Mouse (Mus musculus) embryonic facial prominence, embryonic 11.5 days (tissue): Measurements from ENCODE around the gene Tas1r3. TPM values are rescaled to one million over a fixed set of nuclear protein-coding genes. Genes with fewer than 3 reads are reported as not detected.
A peak's percentile ranks its signal among the peaks of the same experiment; 100 is the strongest.

Source experiments
- ATAC-seq: fragments of 200-750 bp; cut with Nextera tagmentation; replicated peaks from 2 replicates; pipeline ENCODE4 v1.8.0; 2017; ENCODE audit warnings: low read depth; ENCODE audit not compliant: insufficient number of reproducible peaks, low FRiP score, low TSS enrichment
- DNase-seq: peaks from one replicate; pipeline ENCODE4 v3.0.0-alpha.2; 2015; ENCODE audit warnings: low spot score
- H3K27ac ChIP-seq: fragments of 300-500 bp; sonication (generic); replicated peaks from 2 replicates; pipeline ENCODE4 v1.5.1; 2014; ENCODE audit warnings: mild to moderate bottlenecking, low read depth, low read length, control low read depth
- H3K27me3 ChIP-seq: fragments of 300-500 bp; sonication (generic); 2 replicates; pipeline ENCODE4 v1.6.1; 2014; ENCODE audit warnings: mild to moderate bottlenecking, low read length, moderate library complexity, mixed read lengths; ENCODE audit not compliant: control insufficient read depth, insufficient read depth
- H3K36me3 ChIP-seq: fragments of 300-500 bp; sonication (generic); replicated peaks from 2 replicates; pipeline ENCODE4 v1.6.1; 2014; ENCODE audit warnings: low read depth, mild to moderate bottlenecking, low read length, moderate library complexity, mixed read lengths; ENCODE audit not compliant: control insufficient read depth, insufficient read depth
- H3K4me1 ChIP-seq: fragments of 300-500 bp; sonication (generic); 2 replicates; pipeline ENCODE4 v1.6.1; 2014; ENCODE audit warnings: low read length, mixed read lengths; ENCODE audit not compliant: control insufficient read depth, insufficient read depth
- H3K4me2 ChIP-seq: fragments of 300-500 bp; sonication (generic); 2 replicates; pipeline ENCODE4 v1.6.1; 2014; ENCODE audit warnings: low read depth, mild to moderate bottlenecking, control low read depth, low read length, moderate library complexity
- H3K4me3 ChIP-seq: fragments of 300-500 bp; sonication (generic); 2 replicates; pipeline ENCODE4 v1.5.1; 2014; ENCODE audit warnings: low read depth, low read length, control low read depth
- H3K9ac ChIP-seq: fragments of 300-500 bp; sonication (generic); replicated peaks from 2 replicates; pipeline ENCODE4 v1.6.1; 2014; ENCODE audit warnings: mild to moderate bottlenecking, control low read depth, low read length
- H3K9me3 ChIP-seq: fragments of 300-500 bp; sonication (generic); replicated peaks from 2 replicates; pipeline ENCODE4 v1.6.1; 2016; ENCODE audit warnings: mild to moderate bottlenecking, low read length, inconsistent platforms, mixed read lengths; ENCODE audit not compliant: control insufficient read depth
- WGBS: fragments of 180-500 bp; shearing (Covaris S2); extraction: QIAGEN DNeasy Blood & Tissue Kit; methylation state at CpG from one replicate; pipeline ENCODE4 v1.1.7; 2014; 5-methylcytosine and 5-hydroxymethylcytosine counted together
- polyA plus RNA-seq: library from polyadenylated mRNA; unstranded; fragments of >200 nt; fragmentation: Nextera tagmentation; extraction: Ambion mirVana; gene quantifications from 2 replicates; pipeline ENCODE4 v1.2.1, GENCODE M21; 2014

Gene Tas1r3
- polyA plus RNA-seq, 1 experiment from 2014 or later, result 0.27 TPM

- Histone ChIP-seq H3K9me3 (no peaks in the 10 kb centered on the region), H3K4me3 (peak overlapping the region; percentile 86), H3K36me3 (peaks cover 4% of the 10 kb centered on the region), H3K27ac (peak overlapping the region; percentile 90; the same call in 1 of the 2 replicates), H3K4me2 (peak overlapping the region; percentile 97), H3K27me3 (no peaks in the 10 kb centered on the region), H3K4me1 (peaks cover 4% of the 10 kb centered on the region), H3K9ac (peak overlapping the region; percentile 83)
- ATAC-seq (peak; percentile 53), DNase-seq (peak; percentile 34)
- WGBS, result 6% methylated on average over 37 of the region's 37 CpGs
Measured at GRCm38 (mm10) chr4:155892438-155893211, 29.5 kb upstream of the Tas1r3 start.

- H3K9me3 ChIP-seq, result no peaks in the 10 kb centered on the region
- WGBS, result under 1% methylated on average over 53 of the region's 56 CpGs
- H3K9ac ChIP-seq, result peak overlapping the region; percentile 83
- ATAC-seq, result peak; percentile 85
- H3K4me3 ChIP-seq, result peak overlapping the region; percentile 86
- peaks cover 4% of the 10 kb centered on the region for H3K4me1 ChIP-seq
- peaks cover 4% of the 10 kb centered on the region for H3K36me3 ChIP-seq
- H3K27ac ChIP-seq, result peak overlapping the region; percentile 90
- peak overlapping the region; percentile 97 for H3K4me2 ChIP-seq
- DNase-seq, result peak; percentile 88
- no peaks in the 10 kb centered on the region for H3K27me3 ChIP-seq
Measured at GRCm38 (mm10) chr4:155892017-155892416, 28.9 kb upstream of the Tas1r3 start.

GRCm38 (mm10) chr4:155891551-155892001 is 28.4 kb upstream of the Tas1r3 start, which contains the start of the genes Pusl1 and Acap3:
TSS of gene Pusl1 (minus strand) at chr4:155891781.
TSS of gene Acap3 (plus strand) at chr4:155891822.
- under 1% methylated on average over 52 of the region's 52 CpGs for WGBS
- Histone ChIP-seq H3K36me3 (peaks cover 6% of the 10 kb centered on the region), H3K9ac (peak within 1 kb of the TSS; percentile 83), H3K27me3 (no peaks in the 10 kb centered on the region), H3K4me2 (peak within 1 kb of the TSS; percentile 97), H3K4me3 (peak within 1 kb of the TSS; percentile 86), H3K4me1 (peaks cover 4% of the 10 kb centered on the region), H3K27ac (peak within 1 kb of the TSS; percentile 90), H3K9me3 (no peaks in the 10 kb centered on the region)
- ATAC-seq (peak; percentile 76), DNase-seq (peak; percentile 97)

- no peak for DNase-seq
- H3K36me3 ChIP-seq, result peaks cover 8% of the 10 kb centered on the region
- ATAC-seq, result no peak
- no peaks in the 10 kb centered on the region for H3K27me3 ChIP-seq
- H3K9me3 ChIP-seq, result no peaks in the 10 kb centered on the region
- WGBS, result under 1% methylated on average over 34 of the region's 34 CpGs
- peak overlapping the region; percentile 86 for H3K4me3 ChIP-seq
- H3K27ac ChIP-seq, result no peak overlapping the region
- H3K4me2 ChIP-seq, result peak overlapping the region; percentile 97
- peak overlapping the region; percentile 77 for H3K9ac ChIP-seq
- peaks cover 4% of the 10 kb centered on the region for H3K4me1 ChIP-seq
Measured at GRCm38 (mm10) chr4:155891011-155891471, 27.9 kb upstream of the Tas1r3 start.

GRCm38 (mm10) chr4:155889316-155889715 is 26.2 kb upstream of the Tas1r3 start:
- peaks cover 2% of the 10 kb centered on the region for H3K4me1 ChIP-seq
- no peaks in the 10 kb centered on the region for H3K9me3 ChIP-seq
- H3K4me3 ChIP-seq, result no peak overlapping the region
- no peak overlapping the region for H3K27ac ChIP-seq
- WGBS, result 84% methylated on average over 5 of the region's 5 CpGs
- H3K4me2 ChIP-seq, result no peak overlapping the region
- H3K9ac ChIP-seq, result no peak overlapping the region
- no peak for DNase-seq
- no peak for ATAC-seq
- no peaks in the 10 kb centered on the region for H3K27me3 ChIP-seq
- peaks cover 8% of the 10 kb centered on the region for H3K36me3 ChIP-seq

GRCm38 (mm10) chr4:155888181-155888580 is 25.0 kb upstream of the Tas1r3 start:
- Histone ChIP-seq H3K4me2 (no peak overlapping the region), H3K27me3 (no peaks in the 10 kb centered on the region), H3K4me3 (no peak overlapping the region), H3K9ac (no peak overlapping the region), H3K36me3 (peaks cover 8% of the 10 kb centered on the region), H3K27ac (no peak overlapping the region), H3K4me1 (no peaks in the 10 kb centered on the region; the same call in 1 of the 2 replicates), H3K9me3 (no peaks in the 10 kb centered on the region)
- ATAC-seq (no peak), DNase-seq (no peak)
- WGBS, result 94% methylated on average over 9 of the region's 9 CpGs

- Histone ChIP-seq H3K4me1 (no peaks in the 10 kb centered on the region; the same call in 1 of the 2 replicates), H3K27ac (no peak overlapping the region), H3K4me2 (no peak overlapping the region), H3K36me3 (peaks cover 8% of the 10 kb centered on the region), H3K27me3 (no peaks in the 10 kb centered on the region), H3K9ac (no peak overlapping the region), H3K4me3 (no peak overlapping the region), H3K9me3 (no peaks in the 10 kb centered on the region)
- ATAC-seq (no peak), DNase-seq (no peak)
- WGBS, result 86% methylated on average over 10 of the region's 10 CpGs
Measured at GRCm38 (mm10) chr4:155887674-155888073, 24.5 kb upstream of the Tas1r3 start.

GRCm38 (mm10) chr4:155886330-155886729 is 23.2 kb upstream of the Tas1r3 start:
- no peaks in the 10 kb centered on the region for H3K9me3 ChIP-seq
- ATAC-seq, result no peak
- H3K9ac ChIP-seq, result no peak overlapping the region
- WGBS, result 96% methylated on average over 5 of the region's 5 CpGs
- no peaks in the 10 kb centered on the region; the same call in 1 of the 2 replicates for H3K4me1 ChIP-seq
- H3K4me2 ChIP-seq, result no peak overlapping the region
- peaks cover 8% of the 10 kb centered on the region for H3K36me3 ChIP-seq
- H3K27me3 ChIP-seq, result no peaks in the 10 kb centered on the region
- H3K27ac ChIP-seq, result no peak overlapping the region
- H3K4me3 ChIP-seq, result no peak overlapping the region
- no peak for DNase-seq
